Mouse (Mus musculus) limb, embryonic 10.5 days (tissue): ENCODE results near the gene Faap20. TPM values are rescaled to one million over a fixed set of nuclear protein-coding genes. Genes with fewer than 3 reads are reported as not detected.

Source experiments
- DNase-seq: peaks from one replicate; pipeline ENCODE4 v3.0.0-alpha.2; 2017; ENCODE audit warnings: low spot score
- H3K27ac ChIP-seq: fragments of 300-500 bp; sonication (generic); 2 replicates; pipeline ENCODE4 v1.5.1; 2016; ENCODE audit warnings: mild to moderate bottlenecking
- H3K27me3 ChIP-seq: fragments of 300-500 bp; sonication (generic); 2 replicates; pipeline ENCODE4 v1.6.1; 2016; ENCODE audit warnings: low read depth, mild to moderate bottlenecking; ENCODE audit not compliant: poor library complexity, severe bottlenecking
- H3K36me3 ChIP-seq: fragments of 300-500 bp; sonication (generic); 2 replicates; pipeline ENCODE4 v1.6.1; 2016; ENCODE audit warnings: mild to moderate bottlenecking, moderate library complexity
- H3K4me1 ChIP-seq: fragments of 300-500 bp; sonication (generic); 2 replicates; pipeline ENCODE4 v1.6.1; 2016
- H3K4me3 ChIP-seq: fragments of 300-500 bp; sonication (generic); 2 replicates; pipeline ENCODE4 v1.5.1; 2016; ENCODE audit warnings: mild to moderate bottlenecking, moderate library complexity
- H3K9me3 ChIP-seq: fragments of 300-500 bp; sonication (generic); replicated peaks from 2 replicates; pipeline ENCODE4 v1.6.1; 2016; ENCODE audit warnings: mild to moderate bottlenecking
- WGBS: fragments of 180-500 bp; shearing (Covaris S2); methylation state at CpG from one replicate; pipeline ENCODE4 v1.1.7; 2016; 5-methylcytosine and 5-hydroxymethylcytosine counted together
- polyA plus RNA-seq: library from polyadenylated mRNA; unstranded; fragments of >200 nt; fragmentation: Nextera tagmentation; extraction: Ambion mirVana; gene quantifications from 2 replicates; pipeline ENCODE4 v1.2.1, GENCODE M21; 2016

Faap20 gene
- polyA plus RNA-seq, 1 experiment from 2014 or later: 107 TPM

- Histone ChIP-seq H3K4me1 (peaks cover 88% of the 10 kb centered on the region), H3K27ac (0 out of 2 replicates have a peak overlapping the region, but pooled peaks have one; percentile 11), H3K4me3 (no peak overlapping the region), H3K9me3 (no peaks in the 10 kb centered on the region), H3K27me3 (no peaks in the 10 kb centered on the region), H3K36me3 (peaks cover 32% of the 10 kb centered on the region)
- no peak for DNase-seq
- 59% methylated on average over 9 of the region's 9 CpGs for WGBS
Measured at GRCm38 (mm10) chr4:155215203-155215602, 34.4 kb upstream of the Faap20 start.

- H3K27me3 ChIP-seq: no peaks in the 10 kb centered on the region
- H3K27ac ChIP-seq: 0 out of 2 replicates have a peak overlapping the region, but pooled peaks have one; percentile 15
- peaks cover 24% of the 10 kb centered on the region for H3K36me3 ChIP-seq
- no peaks in the 10 kb centered on the region for H3K9me3 ChIP-seq
- WGBS: 66% methylated on average over 12 of the region's 12 CpGs
- peak overlapping the region; percentile 10; the same call in 1 of the 2 replicates for H3K4me3 ChIP-seq
- no peak for DNase-seq
- peaks cover 95% of the 10 kb centered on the region for H3K4me1 ChIP-seq
Measured at GRCm38 (mm10) chr4:155215773-155216630, 33.6 kb upstream of the Faap20 start.

GRCm38 (mm10) chr4:155217241-155218103 lies 32.1 kb upstream of the Faap20 start:
- Histone ChIP-seq H3K4me1 (peaks cover 96% of the 10 kb centered on the region), H3K9me3 (no peaks in the 10 kb centered on the region), H3K36me3 (peaks cover 13% of the 10 kb centered on the region), H3K27ac (0 out of 2 replicates have a peak overlapping the region, but pooled peaks have one; percentile 6), H3K27me3 (no peaks in the 10 kb centered on the region), H3K4me3 (peak overlapping the region; percentile 20)
- WGBS: 40% methylated on average over 12 of the region's 12 CpGs
- DNase-seq: no peak

- H3K4me1 ChIP-seq: peaks cover 93% of the 10 kb centered on the region
- no peaks in the 10 kb centered on the region for H3K9me3 ChIP-seq
- H3K36me3 ChIP-seq: peaks cover 13% of the 10 kb centered on the region
- 0 out of 2 replicates have a peak overlapping the region, but pooled peaks have one; percentile 6 for H3K27ac ChIP-seq
- DNase-seq: no peak
- H3K27me3 ChIP-seq: no peaks in the 10 kb centered on the region
- 84% methylated on average over 9 of the region's 9 CpGs for WGBS
- peak overlapping the region; percentile 96; the same call in 1 of the 2 replicates for H3K4me3 ChIP-seq
Measured at GRCm38 (mm10) chr4:155218104-155218732, 31.4 kb upstream of the Faap20 start.

- H3K27ac ChIP-seq: peak overlapping the region; percentile 47
Measured at GRCm38 (mm10) chr4:155219271-155220212, 30.1 kb upstream of the Faap20 start.

GRCm38 (mm10) chr4:155220213-155221100 lies 29.1 kb upstream of the Faap20 start:
- Histone ChIP-seq H3K27me3 (no peaks in the 10 kb centered on the region), H3K9me3 (no peaks in the 10 kb centered on the region), H3K4me3 (peak overlapping the region; percentile 96), H3K4me1 (peaks cover 82% of the 10 kb centered on the region), H3K36me3 (peaks cover 13% of the 10 kb centered on the region), H3K27ac (peak overlapping the region; percentile 99)
- WGBS: 15% methylated on average over 14 of the region's 14 CpGs
- DNase-seq: peak; percentile 49

More at GRCm38 (mm10) chr4:155219271-155220212, 30.1 kb upstream of the Faap20 start:
- no peak for DNase-seq
- H3K27me3 ChIP-seq: no peaks in the 10 kb centered on the region
- H3K9me3 ChIP-seq: no peaks in the 10 kb centered on the region
- peak overlapping the region; percentile 96 for H3K4me3 ChIP-seq
- peaks cover 13% of the 10 kb centered on the region for H3K36me3 ChIP-seq
- peaks cover 91% of the 10 kb centered on the region for H3K4me1 ChIP-seq
- 68% methylated on average over 12 of the region's 12 CpGs for WGBS

- Histone ChIP-seq H3K9me3 (no peaks in the 10 kb centered on the region), H3K4me1 (peaks cover 75% of the 10 kb centered on the region), H3K27me3 (no peaks in the 10 kb centered on the region), H3K27ac (peak overlapping the region; percentile 99), H3K4me3 (peak overlapping the region; percentile 96), H3K36me3 (peaks cover 13% of the 10 kb centered on the region)
- WGBS: 3% methylated on average over 7 of the region's 7 CpGs
- no peak for DNase-seq
Measured at GRCm38 (mm10) chr4:155221106-155221505, 28.5 kb upstream of the Faap20 start.

GRCm38 (mm10) chr4:155221599-155222551 lies 27.7 kb upstream of the Faap20 start:
- peaks cover 9% of the 10 kb centered on the region for H3K36me3 ChIP-seq
- peak overlapping the region; percentile 96 for H3K4me3 ChIP-seq
- peaks cover 68% of the 10 kb centered on the region for H3K4me1 ChIP-seq
- DNase-seq: peak; percentile 74
- no peaks in the 10 kb centered on the region for H3K27me3 ChIP-seq
- peak overlapping the region; percentile 99 for H3K27ac ChIP-seq
- no peaks in the 10 kb centered on the region for H3K9me3 ChIP-seq
- WGBS: under 1% methylated on average over 93 of the region's 93 CpGs

- no peak for DNase-seq
- 33% methylated on average over 63 of the region's 63 CpGs for WGBS
- Histone ChIP-seq H3K27me3 (no peaks in the 10 kb centered on the region), H3K36me3 (peaks cover 8% of the 10 kb centered on the region), H3K4me1 (peaks cover 61% of the 10 kb centered on the region), H3K27ac (peak within 1 kb of the TSS; percentile 99), H3K9me3 (no peaks in the 10 kb centered on the region), H3K4me3 (peak within 1 kb of the TSS; percentile 96)
Measured at GRCm38 (mm10) chr4:155222552-155222840, 27.1 kb upstream of the Faap20 start, which contains the start of gene Ski. TSS of gene Ski (minus strand) at chr4:155222592.

GRCm38 (mm10) chr4:155222841-155223593 lies 26.6 kb upstream of the Faap20 start:
- Histone ChIP-seq H3K4me1 (peaks cover 56% of the 10 kb centered on the region), H3K36me3 (peaks cover 8% of the 10 kb centered on the region), H3K9me3 (no peaks in the 10 kb centered on the region), H3K27me3 (no peaks in the 10 kb centered on the region), H3K27ac (peak overlapping the region; percentile 99), H3K4me3 (peak overlapping the region; percentile 96)
- peak; percentile 100 for DNase-seq
- WGBS: 14% methylated on average over 116 of the region's 116 CpGs
